Mouse (Mus musculus): Measurements from ENCODE around the gene Dlgap1. TPM values are rescaled to one million over a fixed set of nuclear protein-coding genes. Genes with fewer than 3 reads are reported as not detected.

The Dlgap1 gene
- polyA plus RNA-seq, 1 experiment from 2014 or later = 3.7 TPM

DNA sequence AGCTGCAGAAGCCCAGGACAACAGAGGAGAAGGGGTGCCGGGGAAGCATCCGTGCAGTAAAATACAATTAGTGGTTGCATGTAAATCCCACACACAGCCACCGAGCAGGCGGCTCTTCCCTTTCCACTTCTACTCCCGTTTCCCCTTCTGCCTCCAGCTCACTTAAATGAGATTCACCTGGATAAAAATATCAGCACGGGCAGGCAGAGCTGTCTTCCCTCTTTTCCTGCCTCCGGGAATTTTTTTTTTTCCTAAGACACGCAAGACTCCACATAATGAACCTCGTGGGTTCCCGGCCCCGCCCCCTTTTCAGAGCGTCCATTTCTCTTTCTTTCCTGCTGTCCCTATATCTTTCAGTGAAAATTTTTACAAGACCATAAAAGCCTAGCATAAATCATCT, 548.5 kb downstream of the Dlgap1 start:
- H3K9me3 ChIP-seq (ENCODE audit: control insufficient read depth, low read length) = no peaks in the 10 kb centered on the region
- H3K4me1 ChIP-seq (ENCODE audit: control insufficient read depth, insufficient read depth, low read length) = no peaks in the 10 kb centered on the region
- H3K4me3 ChIP-seq (ENCODE audit: low read depth, low read length) = no peak overlapping the region
- H3K27ac ChIP-seq (replicated peaks; ENCODE audit: low read depth, low read length) = no peak overlapping the region
- no peak for ATAC-seq (ENCODE audit: low read depth)
- 80% methylated on average over 12 of the region's 12 CpGs for WGBS
- DNase-seq (ENCODE audit: low spot score) = no peak
- no peak overlapping the region for H3K9ac ChIP-seq (ENCODE audit: low read depth, low read length)
- no peak overlapping the region for H3K4me2 ChIP-seq (ENCODE audit: low read depth, low read length)
- no peaks in the 10 kb centered on the region for H3K27me3 ChIP-seq (replicated peaks; ENCODE audit: control insufficient read depth, insufficient read depth, low read length)
- no peaks in the 10 kb centered on the region for H3K36me3 ChIP-seq (ENCODE audit: control insufficient read depth, insufficient read depth, low read length)

DNA sequence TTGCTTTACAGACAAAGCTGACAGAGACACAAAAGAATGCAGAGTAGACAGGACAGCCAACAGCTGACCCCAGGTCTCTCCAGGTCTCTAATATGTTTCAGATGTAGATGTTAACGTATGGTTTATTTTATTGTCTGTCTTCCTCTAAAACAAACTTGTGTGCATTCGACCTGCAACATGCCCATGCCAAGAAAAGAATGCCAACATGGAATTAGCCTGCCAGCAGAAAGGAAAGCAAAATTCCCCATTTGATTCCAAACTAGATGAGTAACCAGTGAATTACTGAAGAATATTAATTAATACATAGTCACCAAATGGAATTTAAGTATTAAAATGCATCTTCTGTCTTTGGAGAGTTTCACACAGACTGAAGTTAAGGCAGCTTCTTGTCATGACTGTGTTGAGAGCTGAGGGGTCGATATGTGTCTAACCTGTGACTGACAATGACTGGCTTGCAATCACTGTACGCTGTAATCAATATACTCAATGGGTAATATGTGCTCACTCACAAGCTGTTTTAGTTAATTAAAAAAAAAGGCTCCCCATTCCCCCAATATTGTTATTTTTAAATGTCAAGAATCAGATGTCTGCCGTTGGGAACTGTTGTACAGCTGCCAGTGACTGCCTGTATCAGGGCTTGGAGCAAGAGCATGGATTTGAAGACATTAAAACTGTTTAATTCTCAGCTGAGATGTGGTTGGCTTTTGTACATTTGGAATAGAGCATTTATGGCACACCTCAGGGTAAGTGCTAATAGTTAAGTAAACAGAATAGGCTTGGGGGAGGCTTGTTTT, 552.4 kb downstream of the Dlgap1 start:
- ATAC-seq (ENCODE audit: low read depth) (no peak), DNase-seq (ENCODE audit: low spot score) (no peak)
- H3K4me2 ChIP-seq (ENCODE audit: low read depth, low read length) = peak overlapping the region; percentile 48
- H3K9me3 ChIP-seq (ENCODE audit: control insufficient read depth, low read length) = no peaks in the 10 kb centered on the region
- 48% methylated on average over 5 of the region's 5 CpGs for WGBS
- no peaks in the 10 kb centered on the region for H3K27me3 ChIP-seq (replicated peaks; ENCODE audit: control insufficient read depth, insufficient read depth, low read length)
- no peaks in the 10 kb centered on the region for H3K36me3 ChIP-seq (ENCODE audit: control insufficient read depth, insufficient read depth, low read length)
- no peaks in the 10 kb centered on the region for H3K4me1 ChIP-seq (ENCODE audit: control insufficient read depth, insufficient read depth, low read length)
- peak overlapping the region; percentile 20; the same call in 1 of the 2 replicates for H3K4me3 ChIP-seq (ENCODE audit: low read depth, low read length)
- H3K27ac ChIP-seq (replicated peaks; ENCODE audit: low read depth, low read length) = no peak overlapping the region
- no peak overlapping the region for H3K9ac ChIP-seq (ENCODE audit: low read depth, low read length)

DNA sequence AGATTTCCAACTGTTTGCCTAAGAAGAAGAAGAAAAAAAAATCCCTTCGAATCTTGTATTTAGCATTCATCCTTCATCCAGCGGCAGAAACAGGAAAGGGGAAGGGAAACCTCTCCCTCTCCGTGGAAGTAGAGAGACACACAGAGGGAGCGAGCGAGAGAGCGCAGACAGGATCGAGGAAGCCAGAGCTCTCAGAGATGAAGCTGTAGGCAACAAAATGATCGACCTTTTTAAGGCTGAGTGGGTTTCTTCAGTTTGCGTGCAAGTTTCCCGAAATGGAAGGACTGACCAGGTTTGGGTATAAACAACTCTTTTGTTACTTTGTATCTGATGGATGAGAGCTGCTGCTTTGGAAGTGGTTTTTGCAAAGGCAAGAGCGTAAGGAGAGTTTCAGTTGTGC, 553.1 kb downstream of the Dlgap1 start:
- Histone ChIP-seq H3K9me3 (ENCODE audit: control insufficient read depth, low read length) (no peaks in the 10 kb centered on the region), H3K4me2 (ENCODE audit: low read depth, low read length) (peak overlapping the region; percentile 48), H3K27ac (replicated peaks; ENCODE audit: low read depth, low read length) (peak overlapping the region; percentile 2; the same call in 1 of the 2 replicates), H3K4me3 (ENCODE audit: low read depth, low read length) (peak overlapping the region; percentile 20), H3K36me3 (ENCODE audit: control insufficient read depth, insufficient read depth, low read length) (no peaks in the 10 kb centered on the region), H3K9ac (ENCODE audit: low read depth, low read length) (peak overlapping the region; percentile 21; the same call in 1 of the 2 replicates), H3K4me1 (ENCODE audit: control insufficient read depth, insufficient read depth, low read length) (no peaks in the 10 kb centered on the region), H3K27me3 (replicated peaks; ENCODE audit: control insufficient read depth, insufficient read depth, low read length) (no peaks in the 10 kb centered on the region)
- ATAC-seq (ENCODE audit: low read depth) = no peak
- DNase-seq (ENCODE audit: low spot score) = peak; percentile 51
- WGBS = 20% methylated on average over 11 of the region's 11 CpGs

DNA sequence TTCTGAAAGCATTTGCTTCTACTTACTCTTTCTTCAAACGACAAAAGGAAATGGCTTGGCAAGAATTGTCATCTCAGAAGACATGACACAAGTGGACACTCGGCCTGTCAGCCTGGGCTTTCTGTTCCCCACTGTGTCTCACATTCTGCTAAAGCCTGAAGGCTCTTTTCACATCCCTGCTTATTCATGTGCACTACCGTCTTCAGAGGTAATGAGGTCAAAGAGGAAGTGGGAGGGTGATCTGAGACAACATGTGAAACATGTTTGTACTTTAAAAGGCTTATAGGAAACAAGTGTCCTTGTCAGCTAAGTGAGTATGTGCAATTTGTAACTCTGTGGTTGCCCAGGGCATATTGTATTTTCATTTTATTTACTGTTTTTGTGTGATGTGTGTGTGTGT, 557.1 kb downstream of the Dlgap1 start:
- ATAC-seq (ENCODE audit: low read depth) (no peak), DNase-seq (ENCODE audit: low spot score) (no peak)
- Histone ChIP-seq H3K27ac (replicated peaks; ENCODE audit: low read depth, low read length) (no peak overlapping the region), H3K27me3 (replicated peaks; ENCODE audit: control insufficient read depth, insufficient read depth, low read length) (no peaks in the 10 kb centered on the region), H3K4me3 (ENCODE audit: low read depth, low read length) (no peak overlapping the region), H3K4me2 (ENCODE audit: low read depth, low read length) (no peak overlapping the region), H3K9ac (ENCODE audit: low read depth, low read length) (no peak overlapping the region), H3K9me3 (ENCODE audit: control insufficient read depth, low read length) (no peaks in the 10 kb centered on the region), H3K4me1 (ENCODE audit: control insufficient read depth, insufficient read depth, low read length) (no peaks in the 10 kb centered on the region), H3K36me3 (ENCODE audit: control insufficient read depth, insufficient read depth, low read length) (no peaks in the 10 kb centered on the region)
- 42% methylated on average over 3 of the region's 3 CpGs for WGBS

DNA sequence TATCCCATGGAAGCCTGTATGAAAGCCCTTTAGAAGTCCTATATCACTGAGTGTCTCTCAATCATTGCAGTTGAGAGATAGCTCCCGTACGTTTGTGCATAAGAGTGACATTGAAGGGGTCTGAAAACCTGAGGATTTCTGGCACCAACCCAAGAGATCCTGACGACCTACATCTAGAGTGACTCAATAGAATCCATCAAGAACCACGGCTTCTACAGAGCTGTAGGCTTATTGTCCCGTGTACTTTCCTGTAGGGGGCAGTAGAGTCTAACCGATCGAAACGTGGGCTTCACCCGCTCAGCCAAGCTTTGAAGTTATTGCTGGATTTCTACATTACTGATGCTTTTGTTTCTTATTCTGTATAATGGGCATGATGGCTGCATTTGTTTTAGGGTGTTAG, 558.2 kb downstream of the Dlgap1 start:
- H3K9me3 ChIP-seq (ENCODE audit: control insufficient read depth, low read length) = no peaks in the 10 kb centered on the region
- no peaks in the 10 kb centered on the region for H3K4me1 ChIP-seq (ENCODE audit: control insufficient read depth, insufficient read depth, low read length)
- no peaks in the 10 kb centered on the region for H3K36me3 ChIP-seq (ENCODE audit: control insufficient read depth, insufficient read depth, low read length)
- H3K4me2 ChIP-seq (ENCODE audit: low read depth, low read length) = no peak overlapping the region
- no peak overlapping the region for H3K27ac ChIP-seq (replicated peaks; ENCODE audit: low read depth, low read length)
- 37% methylated on average over 9 of the region's 9 CpGs for WGBS
- H3K9ac ChIP-seq (ENCODE audit: low read depth, low read length) = no peak overlapping the region
- H3K27me3 ChIP-seq (replicated peaks; ENCODE audit: control insufficient read depth, insufficient read depth, low read length) = no peaks in the 10 kb centered on the region
- ATAC-seq (ENCODE audit: low read depth) (no peak), DNase-seq (ENCODE audit: low spot score) (peak; percentile 71)
- H3K4me3 ChIP-seq (ENCODE audit: low read depth, low read length) = no peak overlapping the region

DNA sequence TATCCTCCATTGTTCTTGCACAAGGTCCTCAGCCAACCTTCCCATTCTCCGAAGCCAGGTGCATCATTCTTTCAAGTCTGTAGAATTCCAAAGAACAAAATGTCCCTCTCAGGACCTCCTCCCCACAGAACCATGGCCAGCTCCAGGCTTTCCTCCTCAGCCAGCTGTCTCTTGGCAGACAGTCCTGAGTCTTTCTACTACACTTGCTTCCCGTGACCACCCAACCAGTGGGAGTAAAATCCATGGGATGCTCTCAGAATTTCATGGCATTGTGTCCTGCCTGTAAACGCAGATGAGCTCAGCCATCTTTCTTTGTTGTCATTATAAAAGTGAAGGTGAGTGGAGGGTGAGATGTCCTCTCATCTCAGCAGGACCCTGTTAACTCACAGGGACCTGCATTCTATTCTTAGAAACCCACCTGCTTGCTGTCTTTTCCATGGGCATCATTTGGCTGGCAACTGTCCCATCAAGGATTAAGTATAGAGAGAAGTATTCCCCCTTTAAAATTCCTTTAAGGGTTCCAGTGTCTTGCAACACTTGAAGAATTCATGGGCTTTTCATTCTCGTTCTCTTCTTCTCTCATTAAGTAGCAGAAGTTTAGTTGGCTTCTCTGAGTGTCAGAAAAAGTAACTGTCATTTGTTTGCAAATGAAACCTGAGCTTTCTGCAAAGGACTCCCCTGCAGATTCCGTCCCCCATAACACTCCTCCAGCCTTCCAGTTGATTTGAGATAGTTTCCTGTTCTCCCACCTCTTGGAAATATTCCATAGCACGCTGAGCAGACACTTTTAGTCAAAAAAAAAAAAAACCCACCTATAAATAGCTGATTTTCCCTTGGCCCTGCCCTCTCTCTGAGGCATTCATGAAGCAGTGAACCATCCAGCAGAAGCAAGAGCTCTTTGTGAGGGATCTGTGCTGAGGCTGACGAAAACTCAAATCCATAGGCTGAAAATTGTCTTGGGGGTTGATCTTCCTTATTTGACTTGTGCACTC, 559.6 kb downstream of the Dlgap1 start:
- no peak overlapping the region for H3K4me2 ChIP-seq (ENCODE audit: low read depth, low read length)
- no peaks in the 10 kb centered on the region for H3K4me1 ChIP-seq (ENCODE audit: control insufficient read depth, insufficient read depth, low read length)
- ATAC-seq (ENCODE audit: low read depth) = no peak
- no peaks in the 10 kb centered on the region for H3K27me3 ChIP-seq (replicated peaks; ENCODE audit: control insufficient read depth, insufficient read depth, low read length)
- no peak overlapping the region for H3K27ac ChIP-seq (replicated peaks; ENCODE audit: low read depth, low read length)
- no peaks in the 10 kb centered on the region for H3K36me3 ChIP-seq (ENCODE audit: control insufficient read depth, insufficient read depth, low read length)
- no peak overlapping the region for H3K4me3 ChIP-seq (ENCODE audit: low read depth, low read length)
- DNase-seq (ENCODE audit: low spot score) = peak; percentile 66
- 43% methylated on average over 7 of the region's 7 CpGs for WGBS
- H3K9me3 ChIP-seq (ENCODE audit: control insufficient read depth, low read length) = no peaks in the 10 kb centered on the region
- no peak overlapping the region for H3K9ac ChIP-seq (ENCODE audit: low read depth, low read length)

DNA sequence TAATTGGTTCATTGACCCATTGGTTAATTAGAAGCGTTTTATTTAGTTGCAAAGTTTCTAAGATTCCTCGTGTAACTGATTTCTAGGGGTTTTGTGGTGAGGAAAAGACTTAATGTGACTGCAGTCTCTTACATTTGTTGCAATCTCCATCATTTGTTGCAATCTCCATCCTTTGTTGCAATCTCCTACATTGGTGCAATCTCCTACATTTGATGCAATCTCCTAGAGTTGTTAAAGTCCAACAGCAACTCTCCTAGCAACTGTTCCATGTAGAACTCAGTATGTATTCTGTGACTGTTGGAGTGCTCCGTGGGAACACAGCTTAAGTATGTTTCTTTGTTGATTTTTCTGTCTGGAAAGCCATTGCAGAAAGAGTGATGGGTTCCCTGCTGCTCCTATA, 565.4 kb downstream of the Dlgap1 start:
- Histone ChIP-seq H3K4me2 (ENCODE audit: low read depth, low read length) (no peak overlapping the region), H3K4me1 (ENCODE audit: control insufficient read depth, insufficient read depth, low read length) (no peaks in the 10 kb centered on the region), H3K9ac (ENCODE audit: low read depth, low read length) (no peak overlapping the region), H3K27me3 (replicated peaks; ENCODE audit: control insufficient read depth, insufficient read depth, low read length) (no peaks in the 10 kb centered on the region), H3K4me3 (ENCODE audit: low read depth, low read length) (no peak overlapping the region), H3K27ac (replicated peaks; ENCODE audit: low read depth, low read length) (no peak overlapping the region), H3K9me3 (ENCODE audit: control insufficient read depth, low read length) (no peaks in the 10 kb centered on the region), H3K36me3 (ENCODE audit: control insufficient read depth, insufficient read depth, low read length) (no peaks in the 10 kb centered on the region)
- ATAC-seq (ENCODE audit: low read depth) (no peak), DNase-seq (ENCODE audit: low spot score) (no peak)
- WGBS = 81% methylated on average over 3 of the region's 3 CpGs

DNA sequence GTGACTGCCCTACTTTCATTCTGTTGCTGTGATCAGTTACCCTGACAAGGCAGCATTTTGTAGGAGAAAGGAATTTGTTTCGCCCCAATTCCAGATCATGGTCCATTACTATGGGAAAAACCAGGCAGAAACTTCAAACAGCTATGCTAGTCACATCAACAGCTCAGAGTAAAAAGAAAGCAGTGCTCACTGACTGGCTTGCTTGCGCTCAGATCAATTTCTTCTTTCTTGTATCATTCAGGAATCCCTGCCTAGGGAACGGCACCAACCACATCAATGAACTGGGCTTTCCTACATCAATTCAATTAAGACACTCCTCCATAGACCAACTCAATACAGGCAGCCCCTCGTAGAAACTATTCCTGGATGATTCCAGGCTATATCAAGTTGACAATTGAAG, 572.9 kb downstream of the Dlgap1 start:
- no peak overlapping the region for H3K9ac ChIP-seq (ENCODE audit: low read depth, low read length)
- H3K4me1 ChIP-seq (ENCODE audit: control insufficient read depth, insufficient read depth, low read length) = no peaks in the 10 kb centered on the region
- no peak overlapping the region for H3K4me2 ChIP-seq (ENCODE audit: low read depth, low read length)
- no peak overlapping the region for H3K4me3 ChIP-seq (ENCODE audit: low read depth, low read length)
- no peaks in the 10 kb centered on the region for H3K36me3 ChIP-seq (ENCODE audit: control insufficient read depth, insufficient read depth, low read length)
- H3K27ac ChIP-seq (replicated peaks; ENCODE audit: low read depth, low read length) = no peak overlapping the region
- ATAC-seq (ENCODE audit: low read depth) (no peak), DNase-seq (ENCODE audit: low spot score) (no peak)
- no peaks in the 10 kb centered on the region for H3K27me3 ChIP-seq (replicated peaks; ENCODE audit: control insufficient read depth, insufficient read depth, low read length)
- no peaks in the 10 kb centered on the region for H3K9me3 ChIP-seq (ENCODE audit: control insufficient read depth, low read length)
- 84% methylated on average over 4 of the region's 4 CpGs for WGBS

Data from embryonic facial prominence, embryonic 14.5 days (tissue).